Mouse (Mus musculus) left cerebral cortex, adult 11 months (tissue): Measurements from ENCODE around the gene Agpat4.

ENCODE experiments used
- DNase-seq: peaks from one replicate; pipeline ENCODE4 v3.0.0; 2022; ENCODE audit warnings: low spot score

Gene Agpat4

DNA sequence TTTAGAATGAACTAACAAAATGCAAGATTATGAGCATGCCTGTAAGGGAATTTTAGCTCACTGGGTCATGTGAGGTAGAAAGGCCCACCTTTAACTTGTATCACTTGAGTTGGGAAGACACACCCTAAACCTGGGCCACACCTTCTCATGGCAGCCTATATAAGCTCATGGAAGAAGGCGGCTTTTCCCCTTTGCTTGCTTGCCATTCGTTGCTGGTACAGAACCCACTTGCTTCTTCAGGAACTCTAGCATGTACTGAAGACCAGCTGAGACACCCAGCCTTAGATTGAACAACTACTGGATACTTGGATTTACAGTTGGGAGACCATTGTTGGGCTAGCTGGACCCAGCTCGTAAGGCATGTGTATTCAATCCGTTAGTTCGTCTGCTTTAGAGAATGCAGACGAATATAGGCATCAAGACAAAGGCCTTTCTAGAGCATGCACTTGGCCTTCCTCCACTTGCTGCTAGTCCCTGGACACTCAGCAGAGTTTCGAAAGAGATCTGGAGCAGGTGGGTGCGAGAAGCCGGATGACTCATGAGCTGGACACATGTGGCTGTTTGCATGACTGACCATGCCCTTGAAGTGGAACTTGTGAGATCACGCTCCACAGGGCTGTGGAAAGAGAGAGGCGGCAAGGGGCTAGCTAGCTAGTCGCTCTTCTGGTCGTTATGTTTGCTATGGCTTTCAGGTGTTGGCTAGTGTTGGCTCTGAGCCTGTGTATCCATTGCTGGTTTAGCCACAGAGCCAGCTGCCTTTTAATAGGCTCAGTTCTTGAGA lies 42.7 kb downstream of the Agpat4 start:
- no peak for DNase-seq

DNA sequence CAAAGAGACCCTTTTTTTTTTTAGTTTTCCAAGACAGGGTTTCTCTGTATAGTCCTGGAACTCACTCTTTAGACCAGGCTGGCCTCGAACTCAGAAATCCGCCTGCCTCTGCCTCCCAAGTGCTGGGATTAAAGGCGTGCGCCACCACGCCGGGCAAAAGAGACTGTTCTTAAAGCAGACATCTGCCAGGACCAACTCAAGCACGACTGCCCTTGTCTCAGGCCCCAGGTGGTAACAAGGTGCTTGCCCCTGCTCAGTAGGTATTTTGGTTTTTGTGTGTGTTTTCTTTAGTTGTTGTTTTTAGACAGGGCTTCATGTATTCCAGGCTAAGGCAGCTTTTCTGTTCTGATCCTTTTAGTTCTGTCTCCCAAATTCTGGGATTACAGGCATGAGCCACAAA lies 43.4 kb downstream of the Agpat4 start:
- DNase-seq = no peak

DNA sequence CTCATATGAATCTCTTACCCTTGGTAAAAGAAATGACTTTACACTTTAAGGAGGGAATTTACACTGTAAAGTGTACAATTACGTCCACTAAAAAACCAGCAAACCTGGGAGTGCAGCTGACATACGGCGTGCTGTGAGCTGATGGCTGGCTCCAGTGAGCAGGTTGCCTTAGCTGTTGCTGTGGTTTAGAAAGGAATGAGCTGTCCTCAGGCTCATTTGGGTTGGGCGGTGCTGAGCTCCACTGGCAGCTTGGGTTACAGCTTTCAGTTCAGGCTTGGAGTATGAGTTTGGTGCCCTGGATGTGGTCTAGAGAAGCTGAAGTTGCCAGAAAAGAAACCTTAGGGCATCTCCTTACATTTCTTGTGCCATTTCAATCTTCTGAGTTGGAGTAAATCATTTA lies 44.3 kb downstream of the Agpat4 start:
- no peak for DNase-seq

DNA sequence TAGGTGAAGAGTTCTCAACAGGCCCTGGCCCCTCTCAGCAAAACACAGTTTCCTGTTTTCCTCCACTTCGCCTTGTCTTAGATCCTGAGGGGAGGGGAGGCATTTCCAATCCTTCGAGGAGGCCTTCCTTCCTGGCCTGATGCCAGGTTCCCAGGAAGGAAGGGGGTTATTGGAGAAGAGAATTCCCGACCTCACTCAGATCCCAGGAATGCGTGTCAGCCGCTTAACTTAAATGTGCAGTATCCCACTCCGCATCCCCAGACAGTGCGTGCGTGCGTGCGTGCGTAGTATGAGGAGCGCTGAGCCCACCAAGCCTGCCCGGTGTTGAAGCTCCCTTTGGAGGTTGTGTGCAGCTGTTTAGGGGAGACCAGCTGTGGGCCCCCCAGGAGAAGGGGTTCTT lies 44.9 kb downstream of the Agpat4 start:
- no peak for DNase-seq

DNA sequence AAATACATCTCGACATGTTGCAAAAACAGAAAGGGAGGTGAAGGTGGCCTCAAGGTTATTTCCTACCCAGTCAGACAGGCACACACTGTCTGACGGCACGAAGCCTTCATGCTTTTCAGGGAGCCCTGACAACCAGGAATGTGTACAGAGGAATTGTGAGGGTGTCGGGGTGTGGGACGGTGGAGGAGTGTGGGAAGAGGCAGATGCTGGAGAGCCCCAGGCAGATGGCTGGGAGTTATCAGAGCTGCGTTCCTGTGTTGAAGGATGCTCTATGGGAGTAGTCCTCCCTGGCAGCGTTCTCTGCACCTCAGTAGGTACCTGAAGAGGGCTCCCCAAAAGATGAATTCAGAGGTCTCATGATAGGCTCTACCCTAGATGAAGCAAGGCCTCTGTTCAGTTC lies 45.4 kb downstream of the Agpat4 start:
- no peak for DNase-seq

DNA sequence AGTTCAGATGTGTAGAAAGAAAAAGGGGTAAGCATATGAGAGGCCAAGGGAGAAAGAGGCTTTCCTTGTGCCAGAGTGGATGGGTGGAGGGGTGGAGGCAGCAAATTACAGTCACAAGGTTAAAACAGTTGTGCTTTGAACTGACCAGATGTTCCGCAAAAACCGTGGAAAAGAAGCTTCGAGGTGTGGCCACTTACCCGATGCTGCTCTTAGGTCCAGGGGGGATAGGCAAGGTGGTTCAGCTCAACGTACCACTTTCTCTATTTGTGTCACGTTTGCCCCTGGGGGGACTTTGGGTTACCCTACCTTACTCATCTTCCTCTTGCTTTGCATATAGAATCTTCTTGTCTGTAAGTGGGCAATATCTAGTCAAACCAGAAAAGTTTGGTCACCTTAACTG lies 46.0 kb downstream of the Agpat4 start:
- no peak for DNase-seq

DNA sequence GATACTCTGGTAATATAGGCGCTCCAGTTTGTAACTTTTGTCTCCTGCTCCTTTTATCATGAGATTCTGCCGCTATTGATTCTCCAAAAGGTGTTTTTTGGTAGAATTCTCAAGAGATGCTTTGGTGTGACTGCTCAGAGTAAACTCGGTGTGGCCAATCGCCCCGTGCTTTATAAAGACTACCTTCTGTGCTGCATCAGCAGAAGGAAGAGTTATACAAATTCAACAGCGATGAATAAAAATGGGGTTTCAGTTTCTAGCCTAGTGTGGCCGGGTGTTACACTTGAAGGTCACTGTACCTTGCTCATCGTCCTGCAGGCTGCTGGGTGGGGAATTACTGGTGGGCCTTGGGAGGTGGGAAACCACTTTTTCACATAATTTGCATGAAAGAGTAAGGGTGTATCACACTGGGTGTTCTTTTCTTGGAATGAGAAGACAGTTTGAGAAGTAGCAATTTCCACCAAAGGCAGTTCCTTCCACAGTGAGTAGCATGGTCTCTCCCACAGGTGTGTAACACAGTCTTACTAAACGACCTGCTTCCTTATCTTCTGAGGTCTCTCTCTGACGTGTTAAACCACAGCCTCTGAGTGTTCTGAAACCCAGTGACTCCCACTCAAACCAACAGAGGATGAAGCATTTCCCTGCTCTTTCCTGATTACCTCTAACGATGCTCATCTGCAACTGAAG lies 46.6 kb downstream of the Agpat4 start:
- DNase-seq = no peak

DNA sequence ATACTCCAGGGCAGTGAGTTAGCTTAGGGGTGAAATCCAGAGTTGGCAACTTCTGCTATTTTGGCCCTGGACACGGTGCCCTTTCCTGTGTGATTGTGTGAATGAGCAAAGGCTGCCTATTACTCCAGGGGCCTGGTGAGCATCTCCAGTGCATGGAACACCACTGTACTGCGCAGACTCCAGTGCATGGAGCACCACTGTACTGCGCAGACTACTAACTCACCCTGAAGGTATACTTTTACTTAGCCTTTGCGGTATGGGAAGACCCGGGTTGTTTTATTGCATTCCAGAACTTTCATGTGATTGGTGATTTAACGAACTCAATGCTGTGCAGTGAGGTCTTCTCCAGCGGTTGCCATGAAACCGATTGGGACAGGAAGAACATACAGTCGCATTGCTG lies 47.2 kb downstream of the Agpat4 start:
- no peak for DNase-seq

DNA sequence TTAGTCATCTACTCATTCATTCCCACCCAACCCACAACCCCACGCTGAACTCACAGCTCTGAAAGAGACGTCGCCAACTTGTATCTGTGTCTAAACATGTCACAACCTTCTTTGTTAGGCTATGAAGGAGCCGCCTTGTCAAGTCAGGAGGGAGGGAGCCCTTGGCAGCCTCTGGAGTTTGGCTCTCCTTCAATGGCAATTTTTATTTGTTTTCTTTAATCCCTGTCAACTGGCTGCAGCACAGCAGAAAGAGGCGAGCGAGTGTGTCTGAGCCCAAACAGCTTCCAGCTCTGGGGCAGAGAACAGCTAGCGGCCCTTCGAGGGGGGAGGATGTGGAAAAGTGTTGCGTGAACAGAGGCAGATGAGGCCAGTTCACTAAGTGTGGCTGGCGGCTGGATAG lies 50.0 kb downstream of the Agpat4 start:
- DNase-seq = peak; percentile 78

DNA sequence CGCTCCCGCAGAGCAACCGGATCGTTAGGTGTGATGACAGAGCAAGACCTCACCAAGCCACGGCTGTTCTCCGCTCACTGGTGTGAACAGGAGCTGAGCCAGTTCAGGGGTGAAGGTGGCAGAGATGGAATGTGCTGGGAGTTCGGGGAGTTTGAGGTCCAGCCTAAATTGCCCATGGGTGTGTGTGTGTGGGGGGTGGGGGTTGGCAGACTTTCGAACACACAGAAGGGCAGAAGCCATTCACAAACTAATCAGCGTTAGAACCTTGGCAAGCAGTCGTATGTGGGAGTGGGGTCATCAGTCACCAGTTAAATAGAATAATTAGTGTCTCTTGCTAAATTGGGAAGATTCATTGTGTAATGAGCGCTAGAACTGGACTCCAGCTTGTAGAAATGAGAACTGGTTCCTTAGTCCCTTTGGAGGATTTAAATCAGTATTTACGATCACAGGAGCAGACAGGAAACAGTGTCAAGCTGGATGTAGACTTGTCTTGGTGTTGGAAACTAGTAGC lies 50.9 kb downstream of the Agpat4 start:
- no peak for DNase-seq

DNA sequence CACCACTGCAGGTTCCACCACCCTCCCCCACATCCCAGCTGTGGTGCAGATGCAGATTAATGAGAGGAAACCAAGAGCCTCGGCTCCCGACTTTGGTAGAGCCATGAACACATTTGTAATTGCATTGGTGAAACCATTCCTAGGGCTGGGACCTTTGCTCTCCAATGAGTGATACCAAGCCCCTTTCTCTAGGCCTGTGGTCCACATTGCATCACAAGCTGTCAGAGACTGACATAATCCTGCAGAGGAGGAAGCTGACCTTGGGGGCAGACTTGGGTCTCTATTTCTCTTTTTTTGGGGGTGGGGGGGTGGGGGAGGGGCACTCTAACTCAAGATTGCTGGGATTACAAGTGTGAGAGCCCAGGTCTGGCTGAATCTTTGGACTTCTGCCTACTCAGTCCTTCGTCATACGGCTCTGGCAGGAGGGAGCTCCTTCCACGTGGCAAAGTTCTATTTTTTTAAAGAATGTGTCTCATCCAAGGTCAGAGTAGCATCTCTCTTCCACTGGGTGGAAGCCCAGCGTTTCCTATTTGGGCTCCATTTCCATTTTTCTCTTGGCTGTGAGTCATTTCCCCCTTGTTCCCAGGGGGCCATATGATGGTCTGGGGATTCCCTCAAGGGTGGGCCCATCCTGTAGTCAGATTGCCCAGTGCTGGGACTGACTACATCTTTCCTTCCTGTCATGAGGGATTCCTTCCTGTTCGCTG lies 52.4 kb downstream of the Agpat4 start:
- no peak for DNase-seq

DNA sequence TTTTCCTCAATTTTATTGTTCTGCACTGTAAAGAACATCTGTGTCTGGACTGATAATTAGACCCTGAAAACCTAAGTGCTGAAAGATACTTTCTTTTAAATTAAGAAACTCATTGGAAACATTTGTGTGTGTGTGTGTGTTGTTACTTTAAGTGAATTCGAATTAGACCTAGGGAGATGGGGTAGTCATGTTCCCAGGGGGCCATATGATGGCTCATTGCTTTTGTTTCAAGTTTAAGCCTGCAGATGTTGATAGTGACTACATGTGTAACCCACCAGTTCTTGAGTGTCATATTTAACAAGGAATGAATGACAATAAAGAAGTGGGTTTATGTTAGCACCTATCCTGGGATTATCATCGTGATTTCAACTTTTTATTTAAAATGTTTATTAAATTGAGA lies 53.2 kb downstream of the Agpat4 start:
- DNase-seq = no peak

DNA sequence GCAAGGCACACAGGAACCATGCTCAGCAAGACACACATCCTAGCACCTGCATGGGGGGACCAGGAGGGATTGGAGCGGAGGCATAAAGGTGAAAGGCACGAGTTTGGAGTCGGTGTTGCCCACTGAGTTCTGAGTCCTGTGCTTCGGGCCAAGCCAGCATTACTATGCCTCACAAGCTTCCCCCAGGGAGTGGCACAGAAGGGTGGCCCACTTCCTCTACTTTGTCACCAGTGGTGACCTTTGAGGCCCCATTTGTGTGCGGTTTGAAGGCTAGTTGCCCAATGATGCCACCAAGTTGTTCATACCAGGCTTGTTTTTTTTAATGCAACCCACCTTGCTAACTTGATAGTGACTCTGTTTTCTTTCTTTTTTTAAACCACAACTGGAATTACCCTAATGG lies 55.7 kb downstream of the Agpat4 start:
- DNase-seq = no peak

DNA sequence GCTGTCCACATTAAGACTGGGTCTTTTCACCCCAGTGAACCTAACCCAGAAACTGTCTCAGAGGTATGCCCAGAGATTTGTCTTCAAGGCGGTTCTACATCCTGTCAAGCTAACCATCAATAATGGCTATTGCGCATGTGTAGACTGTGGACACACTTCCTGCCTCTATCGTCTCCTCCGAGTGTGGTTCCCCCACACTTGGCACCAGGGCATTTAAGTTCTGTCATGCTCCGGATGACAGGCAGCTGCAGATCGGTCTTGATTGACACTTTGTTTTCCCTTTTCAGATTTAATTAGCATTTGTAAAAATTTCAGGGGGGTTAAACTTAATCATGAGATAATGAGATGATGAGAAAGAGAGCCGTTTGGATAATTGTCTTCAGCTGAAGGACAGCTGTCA lies 56.4 kb downstream of the Agpat4 start:
- DNase-seq = no peak

DNA sequence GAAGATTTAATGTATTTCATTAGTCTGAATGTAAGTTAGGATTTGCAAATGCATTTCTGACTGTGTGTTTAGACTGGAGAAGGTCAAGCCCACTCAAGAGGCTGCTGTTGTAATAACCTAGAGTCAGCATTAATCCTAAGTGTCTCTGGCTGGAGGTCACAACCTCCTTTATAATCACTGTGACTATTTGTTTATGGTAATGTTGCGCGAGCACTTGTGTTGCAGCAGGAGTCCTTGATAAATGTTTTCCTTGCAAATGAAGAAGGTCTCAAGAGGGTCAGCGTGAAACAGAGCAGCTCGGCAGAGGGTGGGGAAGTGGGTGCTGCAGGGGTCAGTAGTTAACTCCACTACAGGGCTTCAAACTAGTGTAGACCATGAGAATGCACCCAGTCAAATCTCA lies 57.1 kb downstream of the Agpat4 start:
- no peak for DNase-seq

DNA sequence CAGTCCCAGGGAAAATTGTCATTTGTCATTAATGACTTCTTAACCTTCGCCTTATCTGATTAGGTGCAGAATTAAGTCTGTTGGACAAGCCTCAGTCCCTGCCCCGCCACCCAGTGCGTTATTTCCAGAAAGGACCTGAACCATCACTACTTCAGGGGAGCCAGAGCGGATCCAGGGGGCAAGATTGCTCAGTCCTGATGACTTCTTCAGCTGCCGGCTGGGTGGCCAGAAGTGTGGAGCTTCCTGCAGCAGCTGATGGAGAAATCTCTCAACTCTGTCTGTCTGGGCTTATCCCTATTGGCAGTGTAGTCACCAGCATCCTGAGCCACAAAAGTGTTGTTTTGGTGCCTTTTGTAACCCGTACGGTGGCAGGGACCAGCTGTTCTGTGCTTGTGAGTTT lies 60.8 kb downstream of the Agpat4 start:
- DNase-seq = no peak

DNA sequence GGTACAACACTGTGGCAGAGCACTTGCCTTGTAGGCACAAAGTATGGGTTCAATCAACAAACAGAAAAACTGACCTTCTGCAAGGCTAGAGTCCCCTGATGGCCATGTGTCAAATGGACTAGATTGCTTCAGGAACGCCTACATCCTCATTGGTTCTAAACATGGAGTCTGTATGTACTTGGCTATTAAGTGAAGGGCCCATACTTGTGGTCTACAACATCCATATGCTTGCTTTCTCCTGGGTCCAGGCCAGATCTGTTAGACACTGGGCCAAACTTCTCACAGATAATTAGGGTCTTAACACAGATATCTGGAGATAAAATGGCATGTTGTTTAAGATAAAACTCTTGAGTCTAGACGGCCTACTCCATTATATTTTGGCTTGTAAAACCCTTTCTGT lies 61.3 kb downstream of the Agpat4 start:
- no peak for DNase-seq

DNA sequence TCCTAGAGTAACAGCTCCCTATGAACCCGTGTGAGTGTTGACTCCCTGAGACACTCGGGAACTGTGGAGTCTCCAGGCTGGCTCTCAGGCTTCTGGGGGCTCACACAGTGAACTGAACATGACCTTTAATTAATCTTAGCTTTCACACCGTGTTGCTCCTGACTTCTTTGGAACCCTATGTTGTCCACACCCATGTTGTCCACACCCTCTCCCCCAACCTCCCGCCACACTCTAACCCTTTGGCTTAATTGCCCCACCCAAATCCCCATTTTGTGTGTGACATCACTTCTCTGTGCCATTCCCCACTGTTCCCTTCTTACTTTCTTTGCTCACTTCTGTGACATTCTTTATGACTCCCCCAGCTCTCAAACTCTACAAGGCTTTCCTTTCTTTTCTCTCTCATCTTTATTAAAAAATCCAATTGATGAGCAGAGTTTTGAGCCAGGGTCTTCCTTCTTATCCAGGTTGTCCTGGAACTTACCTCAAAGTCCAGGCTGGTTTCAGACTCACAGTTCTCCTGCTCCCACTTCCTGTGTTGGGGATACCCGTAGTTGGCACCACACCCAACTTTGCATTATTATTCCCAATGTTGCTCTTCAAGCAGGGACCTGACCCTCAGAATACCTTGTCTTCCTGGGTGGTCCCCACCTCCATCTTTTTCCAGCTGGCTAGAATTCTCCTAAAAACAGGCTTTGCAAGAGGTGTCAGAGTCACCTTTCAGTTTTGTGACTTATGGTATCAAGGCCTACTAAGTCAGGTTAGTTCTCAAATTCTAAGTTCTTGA lies 64.4 kb downstream of the Agpat4 start:
- DNase-seq = no peak

DNA sequence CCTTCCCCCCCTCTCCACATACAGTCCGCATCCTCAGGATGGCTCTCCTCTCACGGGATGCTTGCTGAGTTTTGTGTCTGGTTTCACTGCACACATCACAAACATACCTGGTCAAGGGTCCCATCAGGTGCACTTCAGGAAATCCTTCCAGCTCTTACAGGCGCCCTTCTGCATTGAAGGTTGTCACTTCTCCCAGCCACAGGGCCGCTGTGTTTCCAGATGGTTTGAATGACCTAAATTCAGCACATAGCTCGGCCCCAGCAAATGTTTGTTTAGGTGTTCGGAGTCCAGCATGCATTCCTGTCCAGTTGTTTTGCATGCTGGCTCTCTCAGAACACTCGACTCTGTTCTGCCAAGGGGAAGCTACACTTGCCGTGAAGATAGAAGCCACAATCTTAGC lies 65.8 kb downstream of the Agpat4 start:
- DNase-seq = no peak

DNA sequence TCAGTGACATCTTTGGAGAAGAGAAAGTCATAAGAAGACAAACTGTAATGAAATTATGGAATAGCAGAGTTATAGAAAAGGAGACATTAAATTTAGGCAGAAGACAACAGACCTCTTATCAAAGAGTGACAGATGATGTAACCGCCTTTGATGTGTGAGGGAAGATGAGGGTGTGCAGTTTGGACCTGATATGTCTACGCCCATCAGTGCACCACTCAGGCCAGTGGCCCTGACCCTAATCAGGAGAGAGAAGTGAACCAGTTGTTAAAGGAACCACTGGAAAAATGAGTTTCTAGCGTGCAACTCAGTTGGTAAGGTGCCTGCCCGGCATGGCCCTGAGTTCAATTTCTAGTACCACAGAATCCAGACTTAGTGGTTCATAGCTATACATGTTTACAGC lies 67.4 kb downstream of the Agpat4 start:
- DNase-seq = no peak

DNA sequence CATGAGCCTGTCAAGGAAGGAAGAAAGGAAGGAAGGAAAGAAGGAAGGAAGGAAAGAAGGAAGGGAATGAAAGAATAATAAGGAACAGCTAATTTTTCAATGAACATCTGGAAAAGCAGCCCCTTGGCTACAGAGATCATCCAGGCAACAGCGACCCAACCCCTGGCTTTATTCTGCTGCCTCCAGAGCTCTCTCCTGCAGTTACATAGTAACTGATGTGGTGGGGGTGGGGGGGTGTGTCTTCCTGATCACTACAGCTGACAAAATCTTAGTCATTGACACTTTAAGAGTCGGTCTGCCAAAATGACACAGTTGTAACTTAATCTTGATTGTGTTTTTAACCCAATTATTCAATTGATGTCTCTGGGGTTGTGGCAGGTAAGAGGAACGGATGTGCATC lies 67.8 kb downstream of the Agpat4 start:
- no peak for DNase-seq

DNA sequence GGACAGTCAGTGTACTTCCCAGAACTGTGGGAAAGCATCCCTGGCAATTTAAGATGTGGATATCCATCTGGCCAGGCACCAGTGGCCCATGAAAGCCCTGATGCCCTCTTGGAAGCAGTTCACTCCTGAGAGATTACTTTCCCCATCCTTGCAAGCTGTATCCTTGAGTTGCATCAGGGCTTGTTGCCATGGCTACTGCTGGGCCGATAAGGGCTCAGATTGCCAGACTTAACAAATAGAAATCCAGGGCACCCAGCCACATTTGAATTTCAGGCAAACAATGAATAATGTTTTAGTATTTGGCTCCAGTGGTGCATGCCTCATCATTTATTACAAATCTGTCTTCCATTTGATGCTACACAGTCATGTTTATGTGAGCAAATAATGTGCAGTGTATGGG lies 69.3 kb downstream of the Agpat4 start:
- DNase-seq = no peak
